Comparison of ENCODE assay signal across 23 mouse cellular contexts in the genomic region with DNA sequence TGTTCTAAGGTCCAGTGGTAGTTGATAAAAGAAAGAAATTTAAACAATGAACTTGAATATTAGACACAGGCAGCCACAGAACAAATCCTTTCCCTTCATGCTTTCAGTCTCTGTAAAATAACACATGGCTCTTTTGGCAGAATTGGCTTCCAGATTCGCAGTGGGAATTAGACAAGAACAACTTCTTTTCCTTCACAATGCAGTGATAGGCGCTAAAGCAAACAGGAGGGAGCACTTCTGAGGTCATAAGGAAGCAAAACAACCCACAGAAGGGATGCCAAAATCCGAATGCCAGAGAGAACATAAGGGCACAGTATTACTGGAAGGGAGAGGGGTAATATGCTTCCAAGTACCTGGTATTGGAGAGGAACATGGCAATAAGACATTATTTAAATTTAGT.
A peak's percentile ranks its signal among the peaks of the same experiment; 100 is the strongest.
DNase-seq lines count a peak whose midpoint lies in the region; ATAC-seq and TF ChIP-seq lines count a peak whose summit lies in the region.
"Had no signal": no experiment of that assay in that cellular context is flagged by ENCODE, and none has a peak within 500 bp of the region (broad histone marks: within the 10 kb centered on the region; RNA-seq: fewer than 3 reads in every experiment).

No protein-coding gene starts in this region.

- no peaks in the 10 kb centered on the region for H3K27me3 ChIP-seq in forebrain, embryonic 14.5 days (replicated peaks; ENCODE audit: control insufficient read depth, insufficient read depth, low read length)
- no peaks in the 10 kb centered on the region for H3K27me3 ChIP-seq in forebrain, embryonic 12.5 days
- no peaks in the 10 kb centered on the region; the same call in 1 of the 2 replicates for H3K27me3 ChIP-seq in kidney, embryonic 15.5 days
- H3K27me3 ChIP-seq: embryonic facial prominence, embryonic 15.5 days; liver, embryonic 13.5 days; midbrain, embryonic 12.5 days; neural tube, embryonic 12.5 days had no signal

- no peak overlapping the region for H3K27ac ChIP-seq in forebrain, embryonic 14.5 days (ENCODE audit: low read depth, low read length)
- H3K27ac ChIP-seq in forebrain, embryonic 12.5 days: no peak overlapping the region
- peak overlapping the region; percentile 53; the same call in 1 of the 2 replicates for H3K27ac ChIP-seq in layer of hippocampus, adult 2 months
- no peak overlapping the region for H3K27ac ChIP-seq in kidney, embryonic 15.5 days
- H3K27ac ChIP-seq: embryonic facial prominence, embryonic 15.5 days; liver, embryonic 13.5 days; midbrain, embryonic 12.5 days; neural tube, embryonic 12.5 days had no signal

- no peak for ATAC-seq in forebrain, embryonic 14.5 days
- no peak for ATAC-seq in forebrain, embryonic 12.5 days (ENCODE audit: low FRiP score)
- ATAC-seq in megakaryocyte, adult 5-6 weeks (ENCODE audit: poor library complexity, severe bottlenecking): no peak
- no peak for ATAC-seq in kidney, embryonic 15.5 days (replicated peaks; ENCODE audit: low FRiP score)
- ATAC-seq: hindbrain, embryonic 16.5 days; intestine, embryonic 16.5 days had no signal

- no peak overlapping the region for H3K9ac ChIP-seq in forebrain, embryonic 14.5 days (ENCODE audit: low read length)
- H3K9ac ChIP-seq in forebrain, embryonic 12.5 days: no peak overlapping the region
- no peak overlapping the region for H3K9ac ChIP-seq in kidney, embryonic 15.5 days
- H3K9ac ChIP-seq: embryonic facial prominence, embryonic 15.5 days; liver, embryonic 13.5 days; midbrain, embryonic 12.5 days; neural tube, embryonic 12.5 days had no signal

- 65% methylated on average over 3 of the region's 3 CpGs for WGBS in forebrain, embryonic 14.5 days
- WGBS in forebrain, embryonic 12.5 days: 75% methylated on average over 3 of the region's 3 CpGs
- WGBS in kidney, embryonic 15.5 days: 60% methylated on average over 3 of the region's 3 CpGs

- no peak overlapping the region for H3K4me2 ChIP-seq in forebrain, embryonic 14.5 days (ENCODE audit: low read length)
- H3K4me2 ChIP-seq in forebrain, embryonic 12.5 days: no peak overlapping the region
- no peak overlapping the region for H3K4me2 ChIP-seq in kidney, embryonic 15.5 days
- H3K4me2 ChIP-seq: embryonic facial prominence, embryonic 15.5 days; heart, embryonic 11.5 days; liver, embryonic 13.5 days; midbrain, embryonic 12.5 days; neural tube, embryonic 12.5 days had no signal

- no peaks in the 10 kb centered on the region for H3K9me3 ChIP-seq in forebrain, embryonic 14.5 days (replicated peaks; ENCODE audit: control insufficient read depth, low read length)
- H3K9me3 ChIP-seq in forebrain, embryonic 12.5 days: no peaks in the 10 kb centered on the region
- no peaks in the 10 kb centered on the region for H3K9me3 ChIP-seq in kidney, embryonic 15.5 days (replicated peaks)
- H3K9me3 ChIP-seq: embryonic facial prominence, embryonic 15.5 days; liver, embryonic 13.5 days; midbrain, embryonic 12.5 days; neural tube, embryonic 12.5 days had no signal

- peak; percentile 1 for DNase-seq in forebrain, embryonic 14.5 days (ENCODE audit: low spot score)
- DNase-seq in layer of hippocampus, adult 2 months (ENCODE audit: low spot score in 2 of 2): no peak
- DNase-seq in layer of hippocampus, adult 8-10 months (ENCODE audit: low spot score in 2 of 2): no peak
- peak; percentile 94 for DNase-seq in cerebellum, adult 9-10 months
- DNase-seq in right cerebral cortex, postnatal 4 days: no peak
- DNase-seq: adrenal gland, postnatal 14 days; gastrocnemius, postnatal 14 days; heart, adult 11 months; kidney, postnatal 36 days; liver, embryonic 13.5 days; lung, adult 2 months; lung, postnatal 14 days; right cerebral cortex, postnatal 14 days; spleen, adult 18-20 months had no signal

- no peak overlapping the region for H3K4me3 ChIP-seq in forebrain, embryonic 14.5 days (ENCODE audit: low read depth, low read length)
- H3K4me3 ChIP-seq in forebrain, embryonic 12.5 days (replicated peaks): no peak overlapping the region
- no peak overlapping the region for H3K4me3 ChIP-seq in layer of hippocampus, adult 2 months
- no peak overlapping the region for H3K4me3 ChIP-seq in kidney, embryonic 15.5 days (replicated peaks)
- H3K4me3 ChIP-seq: embryonic facial prominence, embryonic 15.5 days; liver, embryonic 13.5 days; midbrain, embryonic 12.5 days; neural tube, embryonic 12.5 days had no signal

- no peaks in the 10 kb centered on the region for H3K4me1 ChIP-seq in forebrain, embryonic 14.5 days (ENCODE audit: control insufficient read depth, insufficient read depth, low read length)
- H3K4me1 ChIP-seq in forebrain, embryonic 12.5 days: no peaks in the 10 kb centered on the region
- no peaks in the 10 kb centered on the region for H3K4me1 ChIP-seq in kidney, embryonic 15.5 days
- H3K4me1 ChIP-seq: embryonic facial prominence, embryonic 15.5 days; liver, embryonic 13.5 days; midbrain, embryonic 12.5 days; neural tube, embryonic 12.5 days had no signal

- no peak for TF ChIP-seq CTCF in layer of hippocampus, adult 2 months (conservative IDR thresholded peaks at IDR 0.05)

- no peaks in the 10 kb centered on the region for H3K36me3 ChIP-seq in forebrain, embryonic 14.5 days (ENCODE audit: control insufficient read depth, insufficient read depth, low read length)
- no peaks in the 10 kb centered on the region for H3K36me3 ChIP-seq in forebrain, embryonic 12.5 days (replicated peaks)
- no peaks in the 10 kb centered on the region for H3K36me3 ChIP-seq in kidney, embryonic 15.5 days
- H3K36me3 ChIP-seq: embryonic facial prominence, embryonic 15.5 days; liver, embryonic 13.5 days; midbrain, embryonic 12.5 days; neural tube, embryonic 12.5 days had no signal

Comparison
In these comparisons a context has a peak if more than half of its experiments do, and no peak if none do; other contexts are left out.
1. DNase-seq: peak in forebrain, embryonic 14.5 days (single experiment) and cerebellum, adult 9-10 months (single experiment); none in layer of hippocampus, adult 2 months (0 of 2), layer of hippocampus, adult 8-10 months (0 of 2) and right cerebral cortex, postnatal 4 days (single experiment).